Mouse (Mus musculus) heart, embryonic 13.5 days (tissue): ENCODE measurements around the gene Aldoart2. TPM values are rescaled to one million over a fixed set of nuclear protein-coding genes. Genes with fewer than 3 reads are reported as not detected.
"Not testable (repeated sequence)": the region's sequence is repeated elsewhere in the genome, so short reads cannot be mapped to it uniquely, and the experiment has no call there.

Source experiments
- ATAC-seq: fragments of 200-750 bp; cut with Nextera tagmentation; 2 replicates; pipeline ENCODE4 v1.8.0; 2017; ENCODE audit warnings: moderate TSS enrichment; ENCODE audit not compliant: insufficient number of reproducible peaks, low FRiP score, low TSS enrichment; ENCODE audit errors: extremely low read depth
- H3K27ac ChIP-seq: fragments of 300-500 bp; sonication (generic); replicated peaks from 2 replicates; pipeline ENCODE4 v1.5.1; 2015; ENCODE audit warnings: moderate library complexity, mild to moderate bottlenecking, inconsistent platforms
- H3K27me3 ChIP-seq: fragments of 300-500 bp; sonication (generic); replicated peaks from 2 replicates; pipeline ENCODE4 v1.6.1; 2015; ENCODE audit warnings: mild to moderate bottlenecking, inconsistent platforms
- H3K36me3 ChIP-seq: fragments of 300-500 bp; sonication (generic); 2 replicates; pipeline ENCODE4 v1.6.1; 2015; ENCODE audit warnings: mild to moderate bottlenecking, inconsistent platforms
- H3K4me1 ChIP-seq: fragments of 300-500 bp; sonication (generic); 2 replicates; pipeline ENCODE4 v1.6.1; 2015; ENCODE audit warnings: inconsistent platforms
- H3K4me2 ChIP-seq: fragments of 300-500 bp; sonication (generic); 2 replicates; pipeline ENCODE4 v1.6.1; 2015; ENCODE audit warnings: inconsistent platforms, mild to moderate bottlenecking, moderate library complexity
- H3K4me3 ChIP-seq: fragments of 300-500 bp; sonication (generic); 2 replicates; pipeline ENCODE4 v1.5.1; 2015; ENCODE audit warnings: moderate library complexity, mild to moderate bottlenecking, inconsistent platforms
- H3K9ac ChIP-seq: fragments of 300-500 bp; sonication (generic); 2 replicates; pipeline ENCODE4 v1.6.1; 2015; ENCODE audit warnings: inconsistent platforms, mild to moderate bottlenecking, moderate library complexity
- H3K9me3 ChIP-seq: fragments of 300-500 bp; sonication (generic); 2 replicates; pipeline ENCODE4 v1.6.1; 2016; ENCODE audit warnings: inconsistent platforms
- WGBS: fragments of 180-500 bp; shearing (Covaris S2); methylation state at CpG from one replicate; pipeline ENCODE4 v1.1.7; 2015; ENCODE audit warnings: mixed read lengths; 5-methylcytosine and 5-hydroxymethylcytosine counted together
- polyA plus RNA-seq: library from polyadenylated mRNA; unstranded; fragments of >200 nt; fragmentation: Nextera tagmentation; extraction: Ambion mirVana; gene quantifications from 2 replicates; pipeline ENCODE4 v1.2.1, GENCODE M21; 2015

The Aldoart2 gene
- polyA plus RNA-seq = not detected in 2 replicates

GRCm38 (mm10) chr12:55565206-55565605 is at the start of gene Aldoart2:
Gene Aldoart2, plus strand, starts transcription at chr12:55565239.
- no peak for ATAC-seq
- Histone ChIP-seq H3K4me3 (no peak within 1 kb of the TSS), H3K27me3 (no peaks in the 10 kb centered on the region), H3K9ac (no peak within 1 kb of the TSS), H3K27ac (no peak within 1 kb of the TSS), H3K4me1 (no peaks in the 10 kb centered on the region), H3K9me3 (no peaks in the 10 kb centered on the region), H3K4me2 (no peak within 1 kb of the TSS), H3K36me3 (no peaks in the 10 kb centered on the region)
- WGBS = 92% methylated on average over 19 of the region's 19 CpGs

GRCm38 (mm10) chr12:55518061-55518738 is 46.8 kb upstream of the Aldoart2 start:
- H3K9me3 ChIP-seq = no peaks in the 10 kb centered on the region
- no peak overlapping the region for H3K4me2 ChIP-seq
- H3K9ac ChIP-seq = no peak overlapping the region
- 50% methylated on average over 15 of the region's 15 CpGs for WGBS
- no peak overlapping the region for H3K27ac ChIP-seq
- H3K4me3 ChIP-seq = no peak overlapping the region
- no peaks in the 10 kb centered on the region for H3K4me1 ChIP-seq
- no peaks in the 10 kb centered on the region for H3K36me3 ChIP-seq
- no peak for ATAC-seq
- 0 out of 2 replicates have a peak, but pooled peaks cover 5% of the 10 kb centered on the region for H3K27me3 ChIP-seq

GRCm38 (mm10) chr12:55526983-55527752 is 37.9 kb upstream of the Aldoart2 start:
- Histone ChIP-seq H3K9me3 (no peaks in the 10 kb centered on the region), H3K27me3 (no peaks in the 10 kb centered on the region), H3K4me3 (no peak overlapping the region), H3K27ac (no peak overlapping the region), H3K4me2 (no peak overlapping the region), H3K36me3 (no peaks in the 10 kb centered on the region), H3K9ac (no peak overlapping the region), H3K4me1 (no peaks in the 10 kb centered on the region)
- no peak for ATAC-seq
- 65% methylated on average over 15 of the region's 15 CpGs for WGBS

- Histone ChIP-seq H3K36me3 (no peaks in the 10 kb centered on the region), H3K4me2 (no peak overlapping the region), H3K27ac (no peak overlapping the region), H3K4me3 (no peak overlapping the region), H3K4me1 (no peaks in the 10 kb centered on the region), H3K27me3 (peaks cover 26% of the 10 kb centered on the region), H3K9me3 (no peaks in the 10 kb centered on the region), H3K9ac (no peak overlapping the region)
- WGBS = 7% methylated on average over 14 of the region's 14 CpGs
- ATAC-seq = no peak
These were observed 28.4 kb upstream of the Aldoart2 start for GRCm38 (mm10) chr12:55536537-55537135.

- no peak for ATAC-seq
- Histone ChIP-seq H3K27me3 (peaks cover 26% of the 10 kb centered on the region), H3K9me3 (no peaks in the 10 kb centered on the region), H3K9ac (no peak overlapping the region), H3K36me3 (no peaks in the 10 kb centered on the region), H3K4me1 (no peaks in the 10 kb centered on the region), H3K27ac (no peak overlapping the region), H3K4me3 (no peak overlapping the region), H3K4me2 (no peak overlapping the region)
- 64% methylated on average over 7 of the region's 7 CpGs for WGBS
These were observed 27.3 kb upstream of the Aldoart2 start for GRCm38 (mm10) chr12:55537742-55538141.

- Histone ChIP-seq H3K9ac (no peak overlapping the region), H3K36me3 (no peaks in the 10 kb centered on the region), H3K4me3 (no peak overlapping the region), H3K9me3 (no peaks in the 10 kb centered on the region), H3K4me2 (no peak overlapping the region), H3K27ac (no peak overlapping the region), H3K27me3 (peaks cover 26% of the 10 kb centered on the region), H3K4me1 (no peaks in the 10 kb centered on the region)
- ATAC-seq = peak; percentile 51; the same call in 1 of the 2 replicates
- 92% methylated on average over 1 of the region's 1 CpGs for WGBS
These were observed 26.6 kb upstream of the Aldoart2 start for GRCm38 (mm10) chr12:55538328-55538971.

GRCm38 (mm10) chr12:55539157-55539556 is 25.9 kb upstream of the Aldoart2 start:
- Histone ChIP-seq H3K27me3 (peaks cover 26% of the 10 kb centered on the region), H3K27ac (no peak overlapping the region), H3K9ac (no peak overlapping the region), H3K36me3 (no peaks in the 10 kb centered on the region), H3K4me1 (no peaks in the 10 kb centered on the region), H3K4me2 (no peak overlapping the region), H3K4me3 (no peak overlapping the region), H3K9me3 (no peaks in the 10 kb centered on the region)
- no peak for ATAC-seq
- 69% methylated on average over 8 of the region's 8 CpGs for WGBS

GRCm38 (mm10) chr12:55554901-55555300 is 10.1 kb upstream of the Aldoart2 start:
- not testable (repeated sequence) for ATAC-seq, H3K4me1 ChIP-seq

GRCm38 (mm10) chr12:55557866-55558265 is 7.2 kb upstream of the Aldoart2 start:
- Histone ChIP-seq H3K9ac (no peak overlapping the region), H3K27ac (no peak overlapping the region), H3K4me2 (no peak overlapping the region), H3K4me1 (no peaks in the 10 kb centered on the region), H3K9me3 (no peaks in the 10 kb centered on the region), H3K36me3 (no peaks in the 10 kb centered on the region), H3K4me3 (no peak overlapping the region), H3K27me3 (no peaks in the 10 kb centered on the region)
- no peak for ATAC-seq
- 79% methylated on average over 6 of the region's 6 CpGs for WGBS

More at GRCm38 (mm10) chr12:55554901-55555300, 10.1 kb upstream of the Aldoart2 start:
- 72% methylated on average over 6 of the region's 6 CpGs for WGBS
- H3K4me3 ChIP-seq, H3K9ac ChIP-seq, H3K27me3 ChIP-seq, H3K27ac ChIP-seq, H3K36me3 ChIP-seq, H3K4me2 ChIP-seq, H3K9me3 ChIP-seq: not testable (repeated sequence)

GRCm38 (mm10) chr12:55559184-55559855 is 5.7 kb upstream of the Aldoart2 start:
- no peaks in the 10 kb centered on the region for H3K4me1 ChIP-seq
- no peak overlapping the region for H3K4me3 ChIP-seq
- H3K27me3 ChIP-seq = no peaks in the 10 kb centered on the region
- H3K36me3 ChIP-seq = no peaks in the 10 kb centered on the region
- no peak overlapping the region for H3K9ac ChIP-seq
- H3K27ac ChIP-seq = no peak overlapping the region
- H3K4me2 ChIP-seq = no peak overlapping the region
- ATAC-seq = no peak
- H3K9me3 ChIP-seq = no peaks in the 10 kb centered on the region
- WGBS = 80% methylated on average over 12 of the region's 12 CpGs
